ENCODE assay signal across 13 mouse cellular contexts in genomic region chr13:70846933-70847332, GRCm38 (mm10).
"Had no signal": no experiment of that assay in that cellular context is flagged by ENCODE, and none has a peak within 500 bp of the region (broad histone marks: within the 10 kb centered on the region; RNA-seq: fewer than 3 reads in every experiment).

No protein-coding gene starts in this region.

- DNase-seq: kidney, adult 8-10 months; kidney, postnatal 10 days; kidney, postnatal 36 days; liver; lung, adult 18-20 months; lung, postnatal 10 days; lung, postnatal 36 days; right cerebral cortex, adult 18-20 months; right cerebral cortex, postnatal 14 days; right cerebral cortex, postnatal 4 days; thymus, postnatal 25 days had no signal

- ATAC-seq: liver, embryonic 12.5 days; midbrain, embryonic 15.5 days had no signal
